Mouse (Mus musculus) right cerebral cortex, postnatal 36 days (tissue): ENCODE results near the gene Hist1h3g.
"Not testable (repeated sequence)": the region's sequence is repeated elsewhere in the genome, so short reads cannot be mapped to it uniquely, and the experiment has no call there.

Experiments
- DNase-seq, 2 experiments: peaks; one replicate each; pipeline ENCODE4 v3.0.0; 2022; ENCODE audit warnings: low spot score in 2 of 2, mixed read lengths in 1 of 2

The Hist1h3g gene

GRCm38 (mm10) chr13:23534368-23535131 lies 672 bp upstream of the Hist1h3g start:
- DNase-seq, result no peak

DNA sequence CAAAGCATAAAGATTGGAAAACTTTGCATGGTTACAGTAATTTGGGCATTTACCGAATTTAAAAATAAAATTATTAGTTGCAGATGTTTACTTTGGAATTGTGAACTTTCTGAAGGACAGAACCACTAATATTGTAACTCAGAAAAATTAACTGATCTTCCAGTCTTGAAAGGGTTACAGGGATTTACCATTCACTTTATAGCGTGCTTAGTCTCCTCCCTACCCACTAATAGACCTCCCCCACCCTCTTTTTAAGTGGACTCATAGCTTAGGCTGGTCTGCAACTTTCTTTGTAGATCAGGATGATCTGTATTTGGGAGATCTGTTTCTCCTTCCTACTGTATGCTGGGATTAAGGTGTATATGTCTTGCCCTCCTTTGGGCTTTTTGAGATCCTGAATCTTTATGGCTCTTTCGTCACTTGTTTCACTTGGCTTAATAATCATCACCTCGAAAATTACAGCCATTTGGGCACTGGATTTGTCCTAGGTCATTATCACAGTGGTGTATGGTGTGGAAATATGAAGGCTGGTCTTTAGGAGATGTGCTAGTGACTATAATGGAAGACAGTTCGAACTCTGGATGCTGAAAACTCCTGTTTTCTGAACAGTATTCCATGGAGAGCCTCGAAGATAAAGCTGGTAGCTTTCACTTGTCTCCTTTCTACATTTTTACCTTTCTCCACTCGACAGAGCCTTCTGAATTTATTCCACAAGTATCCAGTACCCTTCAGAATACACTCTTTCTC lies 1.0 kb downstream of the Hist1h3g start:
- DNase-seq, result no peak

GRCm38 (mm10) chr13:23537006-23537710 lies 1.9 kb downstream of the Hist1h3g start:
- no peak for DNase-seq

- no peak for DNase-seq
Observed at GRCm38 (mm10) chr13:23538249-23538648, 3.0 kb downstream of the Hist1h3g start.

- not testable (repeated sequence) for DNase-seq
Observed at GRCm38 (mm10) chr13:23539821-23540220, 4.6 kb downstream of the Hist1h3g start.

DNA sequence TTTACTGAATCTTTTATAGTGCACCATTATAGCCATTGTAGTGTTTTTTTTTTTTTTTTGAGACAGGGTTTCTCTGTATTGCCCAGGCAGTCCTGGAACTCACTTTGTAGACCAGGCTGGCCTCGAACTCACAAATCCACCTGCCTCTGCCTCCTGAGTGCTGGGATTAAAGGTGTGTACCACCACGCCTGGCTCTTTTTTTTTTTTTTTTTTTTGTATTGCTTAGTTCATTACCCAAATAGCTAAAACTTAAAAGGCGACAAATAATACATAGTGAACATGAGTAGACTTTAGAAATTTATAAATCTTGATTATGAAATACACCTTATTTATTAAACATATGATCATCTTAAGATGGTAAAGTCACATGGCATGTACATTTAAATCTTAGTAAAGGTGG lies 6.3 kb downstream of the Hist1h3g start:
- DNase-seq, result no peak

DNA sequence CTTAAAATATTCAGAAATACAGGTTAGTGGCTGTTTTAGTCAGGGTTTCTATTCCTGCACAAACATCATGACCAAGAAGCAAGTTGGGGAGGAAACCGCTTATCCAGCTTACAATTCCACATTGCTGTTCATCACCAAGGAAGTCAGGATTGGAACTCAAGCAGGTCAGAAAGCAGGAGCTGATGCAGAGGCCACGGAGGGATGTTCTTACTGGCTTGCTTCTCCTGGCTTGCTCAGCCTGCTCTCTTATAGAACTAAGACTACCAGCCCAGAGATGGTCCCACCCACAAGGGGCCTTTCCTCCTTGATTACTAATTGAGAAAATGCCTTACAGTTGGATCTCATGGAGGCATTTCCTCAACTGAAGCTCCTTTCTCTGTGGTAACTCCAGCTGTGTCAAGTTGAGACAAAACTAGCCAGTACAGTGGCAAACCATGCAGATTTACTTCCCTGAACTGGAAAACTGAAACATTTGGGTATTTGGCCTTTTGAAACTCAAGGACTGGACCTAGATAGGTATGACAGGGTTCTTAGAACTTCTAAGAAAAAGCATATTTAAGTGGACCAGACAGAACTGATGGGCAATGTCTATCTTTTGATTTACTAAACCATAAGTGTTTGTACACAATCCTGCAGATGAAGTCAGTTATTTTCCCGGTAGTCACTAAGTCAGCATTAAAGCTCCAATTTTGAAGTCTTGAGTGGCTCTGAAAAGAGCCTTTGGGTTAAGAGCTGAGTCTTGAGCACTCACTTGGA lies 7.2 kb downstream of the Hist1h3g start:
- not testable (repeated sequence) for DNase-seq

DNA sequence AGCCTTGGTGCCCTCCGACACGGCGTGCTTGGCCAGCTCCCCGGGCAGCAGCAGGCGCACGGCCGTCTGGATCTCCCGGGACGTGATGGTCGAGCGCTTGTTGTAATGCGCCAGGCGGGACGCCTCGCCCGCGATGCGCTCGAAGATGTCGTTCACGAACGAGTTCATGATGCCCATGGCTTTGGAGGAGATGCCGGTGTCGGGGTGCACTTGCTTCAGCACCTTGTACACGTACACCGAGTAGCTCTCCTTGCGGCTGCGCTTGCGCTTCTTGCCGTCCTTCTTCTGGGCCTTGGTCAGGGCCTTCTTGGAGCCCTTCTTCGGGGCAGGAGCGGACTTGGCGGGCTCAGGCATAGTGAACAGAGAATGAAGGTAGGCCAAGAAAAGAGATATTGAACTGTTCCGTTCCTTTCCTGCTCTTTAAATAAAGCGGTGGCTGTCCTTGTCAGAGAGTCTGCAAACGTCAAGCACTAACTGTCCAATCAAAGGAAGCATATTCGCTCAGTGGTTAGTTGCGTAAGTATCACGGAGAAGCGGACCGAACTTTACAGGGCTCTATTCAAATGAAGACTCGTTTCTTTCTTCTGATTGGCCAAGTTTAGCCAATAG lies 7.9 kb downstream of the Hist1h3g start, which contains the start of gene Hist1h2bh:
Gene Hist1h2bh (minus strand): TSS at position 394 of the 609 bp plus-strand sequence.
- DNase-seq, result peak; percentile 67 to 90

DNA sequence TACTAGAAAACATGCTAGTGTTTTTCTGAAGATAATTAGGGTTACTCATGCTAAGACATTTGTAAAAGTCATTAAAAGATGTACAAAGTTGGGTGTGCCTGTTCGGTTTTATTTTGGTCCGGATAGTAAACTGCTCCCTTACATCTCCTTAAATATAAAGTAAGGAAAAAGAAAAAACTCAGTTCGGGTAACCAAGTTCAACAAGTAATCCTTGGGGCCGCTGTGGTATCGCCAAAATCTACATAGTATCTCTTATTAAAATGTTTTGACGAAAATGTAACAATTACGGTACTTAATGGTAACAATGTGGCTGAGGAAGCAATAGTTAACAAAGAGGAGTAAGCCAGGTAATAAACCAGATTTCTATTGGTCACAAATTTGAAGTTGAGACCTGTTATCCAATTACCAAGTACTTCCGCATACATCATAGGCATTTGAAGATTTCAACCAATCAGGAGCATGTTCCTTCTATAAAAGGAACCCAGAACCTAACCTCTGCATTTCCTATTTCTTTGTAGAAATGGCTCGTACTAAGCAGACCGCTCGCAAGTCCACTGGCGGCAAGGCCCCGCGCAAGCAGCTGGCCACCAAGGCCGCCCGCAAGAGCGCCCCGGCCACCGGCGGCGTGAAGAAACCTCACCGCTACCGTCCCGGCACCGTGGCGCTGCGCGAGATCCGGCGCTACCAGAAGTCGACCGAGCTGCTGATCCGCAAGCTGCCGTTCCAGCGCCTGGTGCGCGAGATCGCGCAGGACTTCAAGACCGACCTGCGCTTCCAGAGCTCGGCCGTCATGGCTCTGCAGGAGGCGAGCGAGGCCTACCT lies 9.0 kb downstream of the Hist1h3g start, which contains the start of gene Hist1h3f:
Gene Hist1h3f (plus strand): TSS at position 88 of the 822 bp plus-strand sequence.
- DNase-seq, result peak in 1 of 2 experiments; percentile 70

- DNase-seq, result not testable (repeated sequence)
Observed at GRCm38 (mm10) chr13:23544787-23545120, 9.5 kb downstream of the Hist1h3g start.

GRCm38 (mm10) chr13:23546694-23547093 lies 11.5 kb downstream of the Hist1h3g start:
- DNase-seq, result no peak

GRCm38 (mm10) chr13:23550761-23551145 lies 15.5 kb downstream of the Hist1h3g start:
- no peak for DNase-seq

- DNase-seq, result peak; percentile 91
Observed at GRCm38 (mm10) chr13:23551146-23551834, 16.1 kb downstream of the Hist1h3g start, which contains the start of gene Hist1h4f. Gene Hist1h4f (minus strand): TSS chr13:23551648.

DNA sequence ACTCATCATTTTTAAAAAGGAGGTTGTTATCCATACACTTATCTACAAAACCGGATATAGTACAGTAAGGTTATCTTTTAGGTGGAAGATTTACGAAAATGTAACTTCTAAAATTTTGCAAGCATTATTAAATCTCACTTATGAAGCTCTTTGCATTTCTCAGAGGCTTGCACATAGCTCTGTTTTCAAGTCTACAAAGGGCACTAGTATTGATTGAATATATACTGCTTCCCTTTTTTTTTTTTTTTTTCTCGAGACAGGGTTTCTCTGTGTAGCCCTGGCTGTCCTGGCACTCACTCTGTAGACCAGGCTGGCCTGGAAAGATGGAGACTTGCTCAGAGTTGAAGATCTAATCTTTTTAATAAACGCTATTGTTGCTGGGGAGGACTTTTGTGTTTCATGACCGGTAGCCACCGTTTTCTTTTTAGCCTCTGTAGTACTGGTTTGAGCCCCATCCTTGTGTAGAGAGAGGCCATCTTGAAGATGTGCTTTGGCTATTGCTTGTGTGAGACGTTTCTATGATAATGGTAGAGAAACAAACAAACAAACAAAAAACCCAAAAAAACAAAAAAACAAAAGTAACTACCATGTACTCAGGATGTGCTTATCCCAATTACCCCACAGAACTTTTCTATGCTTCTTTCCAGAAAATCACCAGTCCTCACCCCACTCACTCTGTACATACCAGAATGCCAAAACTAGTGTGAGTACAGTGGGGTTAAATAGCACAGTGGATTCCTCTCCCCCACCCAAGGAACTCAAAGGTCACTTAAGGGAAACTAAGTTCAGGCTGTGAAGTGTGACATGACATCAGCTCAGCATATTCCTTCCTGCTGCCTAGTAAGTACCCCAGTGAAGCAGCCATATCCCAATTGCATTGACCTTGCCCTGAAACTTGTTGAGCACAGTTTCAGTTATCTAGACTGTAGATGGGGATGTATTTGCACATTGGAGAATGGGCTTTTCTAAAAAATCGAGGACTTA lies 17.0 kb downstream of the Hist1h3g start:
- no peak for DNase-seq

GRCm38 (mm10) chr13:23552962-23553361 lies 17.7 kb downstream of the Hist1h3g start, which contains the start of gene Hist1h1d:
Gene Hist1h1d (plus strand): TSS chr13:23553262.
- no peak for DNase-seq

DNA sequence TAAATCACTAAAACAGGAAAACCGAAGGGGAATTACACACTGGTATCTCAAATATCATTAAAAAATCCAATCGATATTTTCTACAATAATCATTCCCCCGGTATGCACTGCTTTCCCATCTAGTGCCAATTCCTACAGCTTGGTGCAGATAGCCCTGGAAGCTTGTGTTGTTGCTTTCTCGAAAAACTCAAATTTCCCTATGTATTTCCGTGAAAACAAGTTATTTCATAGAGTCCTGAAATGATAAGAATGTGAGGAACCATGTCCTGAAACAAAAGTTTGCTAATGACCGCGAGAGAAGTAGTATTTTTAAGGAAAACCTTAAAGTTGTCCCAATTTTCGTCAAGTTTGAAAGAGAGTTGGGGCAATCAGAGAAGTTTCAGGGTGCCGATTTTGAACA lies 19.2 kb downstream of the Hist1h3g start:
- DNase-seq, result no peak

DNA sequence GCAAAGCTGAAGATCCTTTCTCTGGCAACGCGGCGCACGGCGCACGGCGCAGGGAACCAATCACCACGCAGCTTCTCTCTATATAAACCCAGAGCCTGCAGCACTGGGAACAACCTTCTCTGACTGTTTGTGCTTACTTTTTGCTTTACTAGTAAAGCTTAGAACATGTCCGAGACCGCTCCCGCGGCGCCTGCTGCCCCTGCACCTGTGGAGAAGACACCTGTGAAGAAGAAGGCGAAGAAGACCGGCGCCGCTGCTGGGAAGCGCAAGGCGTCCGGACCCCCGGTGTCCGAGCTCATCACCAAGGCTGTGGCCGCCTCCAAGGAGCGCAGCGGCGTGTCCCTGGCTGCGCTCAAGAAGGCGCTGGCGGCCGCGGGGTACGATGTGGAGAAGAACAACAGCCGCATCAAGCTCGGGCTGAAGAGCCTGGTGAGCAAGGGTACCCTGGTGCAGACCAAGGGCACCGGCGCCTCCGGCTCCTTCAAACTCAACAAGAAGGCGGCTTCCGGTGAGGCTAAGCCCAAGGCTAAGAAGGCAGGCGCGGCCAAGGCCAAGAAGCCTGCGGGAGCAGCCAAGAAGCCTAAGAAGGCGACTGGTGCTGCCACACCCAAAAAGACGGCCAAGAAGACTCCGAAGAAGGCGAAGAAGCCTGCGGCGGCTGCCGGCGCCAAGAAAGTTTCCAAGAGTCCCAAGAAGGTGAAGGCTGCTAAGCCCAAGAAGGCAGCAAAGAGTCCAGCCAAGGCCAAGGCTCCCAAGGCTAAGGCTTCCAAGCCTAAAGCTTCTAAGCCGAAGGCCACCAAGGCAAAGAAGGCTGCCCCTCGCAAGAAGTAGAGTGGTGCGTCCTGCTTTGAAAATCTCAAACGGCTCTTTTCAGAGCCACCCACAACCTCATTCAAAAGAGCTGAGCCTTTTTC lies 20.0 kb downstream of the Hist1h3g start:
- peak; percentile 76 to 79 for DNase-seq
